Mouse (Mus musculus) hindbrain, embryonic 16.5 days (tissue): Measurements from ENCODE around the gene Dram2. TPM values are rescaled to one million over a fixed set of nuclear protein-coding genes. Genes with fewer than 3 reads are reported as not detected.

Experiments used
- ATAC-seq: fragments of 200-750 bp; cut with Nextera tagmentation; 2 replicates; pipeline ENCODE4 v1.8.0; 2017; ENCODE audit warnings: moderate TSS enrichment, moderate library complexity
- H3K27ac ChIP-seq: fragments of 300-500 bp; sonication (generic); 2 replicates; pipeline ENCODE4 v1.5.1; 2014; ENCODE audit warnings: low read depth, mild to moderate bottlenecking, control low read depth, low read length, moderate library complexity
- H3K27me3 ChIP-seq: fragments of 300-500 bp; sonication (generic); replicated peaks from 2 replicates; pipeline ENCODE4 v1.6.1; 2014; ENCODE audit warnings: low read length; ENCODE audit not compliant: control insufficient read depth, insufficient read depth
- H3K36me3 ChIP-seq: fragments of 300-500 bp; sonication (generic); 2 replicates; pipeline ENCODE4 v1.6.1; 2014; ENCODE audit warnings: mild to moderate bottlenecking, low read length, moderate library complexity, mixed read lengths; ENCODE audit not compliant: control insufficient read depth, insufficient read depth
- H3K4me1 ChIP-seq: fragments of 300-500 bp; sonication (generic); 2 replicates; pipeline ENCODE4 v1.6.1; 2014; ENCODE audit warnings: low read depth, low read length; ENCODE audit not compliant: control insufficient read depth, insufficient read depth
- H3K4me2 ChIP-seq: fragments of 300-500 bp; sonication (generic); 2 replicates; pipeline ENCODE4 v1.6.1; 2014; ENCODE audit warnings: mild to moderate bottlenecking, low read length, control low read depth, moderate library complexity
- H3K4me3 ChIP-seq: fragments of 300-500 bp; sonication (generic); 2 replicates; pipeline ENCODE4 v1.5.1; 2014; ENCODE audit warnings: mild to moderate bottlenecking, low read length, control low read depth, moderate library complexity
- H3K9ac ChIP-seq: fragments of 300-500 bp; sonication (generic); 2 replicates; pipeline ENCODE4 v1.6.1; 2014; ENCODE audit warnings: low read depth, mild to moderate bottlenecking, control low read depth, low read length, moderate library complexity
- H3K9me3 ChIP-seq: fragments of 300-500 bp; sonication (generic); 2 replicates; pipeline ENCODE4 v1.6.1; 2014; ENCODE audit warnings: mild to moderate bottlenecking, low read length, moderate library complexity; ENCODE audit not compliant: control insufficient read depth
- WGBS: fragments of 180-500 bp; shearing (Covaris S2); extraction: QIAGEN DNeasy Blood & Tissue Kit; methylation state at CpG from one replicate; pipeline ENCODE4 v1.1.7; 2014; 5-methylcytosine and 5-hydroxymethylcytosine counted together
- polyA plus RNA-seq: library from polyadenylated mRNA; unstranded; fragments of >200 nt; fragmentation: Nextera tagmentation; extraction: Ambion mirVana; gene quantifications from 2 replicates; pipeline ENCODE4 v1.2.1, GENCODE M21; 2015

Gene Dram2
- polyA plus RNA-seq: 65.5 and 72.5 TPM in 2 replicates

GRCm38 (mm10) chr3:106547171-106547923, at the start of gene Dram2, which contains the start of gene Cept1:
TSS of gene Dram2 (plus strand) at chr3:106547798.
TSS of gene Cept1 (minus strand) at chr3:106547802.
- under 1% methylated on average over 61 of the region's 63 CpGs for WGBS
- peak within 1 kb of the TSS; percentile 97 for H3K27ac ChIP-seq
- H3K36me3 ChIP-seq: no peaks in the 10 kb centered on the region
- peaks cover 10% of the 10 kb centered on the region for H3K4me1 ChIP-seq
- peak within 1 kb of the TSS; percentile 78 for H3K4me2 ChIP-seq
- ATAC-seq: peak; percentile 98
- no peaks in the 10 kb centered on the region for H3K27me3 ChIP-seq
- H3K4me3 ChIP-seq: peak within 1 kb of the TSS; percentile 62
- peak within 1 kb of the TSS; percentile 75 for H3K9ac ChIP-seq
- no peaks in the 10 kb centered on the region for H3K9me3 ChIP-seq

- H3K36me3 ChIP-seq: peaks cover 4% of the 10 kb centered on the region; the same call in 1 of the 2 replicates
- no peaks in the 10 kb centered on the region for H3K9me3 ChIP-seq
- no peak for ATAC-seq
- WGBS: 95% methylated on average over 2 of the region's 2 CpGs
- no peak overlapping the region for H3K4me3 ChIP-seq
- no peak overlapping the region for H3K27ac ChIP-seq
- H3K4me1 ChIP-seq: no peaks in the 10 kb centered on the region
- H3K9ac ChIP-seq: no peak overlapping the region
- no peaks in the 10 kb centered on the region for H3K27me3 ChIP-seq
- no peak overlapping the region for H3K4me2 ChIP-seq
Observed at GRCm38 (mm10) chr3:106500510-106500909, 47.1 kb upstream of the Dram2 start.

- Histone ChIP-seq H3K27ac (no peak overlapping the region), H3K27me3 (no peaks in the 10 kb centered on the region), H3K4me2 (no peak overlapping the region), H3K9me3 (no peaks in the 10 kb centered on the region), H3K4me3 (no peak overlapping the region), H3K36me3 (peaks cover 4% of the 10 kb centered on the region; the same call in 1 of the 2 replicates), H3K4me1 (no peaks in the 10 kb centered on the region), H3K9ac (no peak overlapping the region)
- WGBS: 99% methylated on average over 2 of the region's 2 CpGs
- ATAC-seq: no peak
Observed at GRCm38 (mm10) chr3:106502892-106503291, 44.7 kb upstream of the Dram2 start.

GRCm38 (mm10) chr3:106510669-106511068, 36.9 kb upstream of the Dram2 start:
- Histone ChIP-seq H3K27ac (no peak overlapping the region), H3K36me3 (no peaks in the 10 kb centered on the region), H3K4me2 (no peak overlapping the region), H3K27me3 (no peaks in the 10 kb centered on the region), H3K9me3 (no peaks in the 10 kb centered on the region), H3K4me1 (no peaks in the 10 kb centered on the region), H3K4me3 (no peak overlapping the region), H3K9ac (no peak overlapping the region)
- WGBS: 82% methylated on average over 1 of the region's 1 CpGs
- ATAC-seq: no peak

DNA sequence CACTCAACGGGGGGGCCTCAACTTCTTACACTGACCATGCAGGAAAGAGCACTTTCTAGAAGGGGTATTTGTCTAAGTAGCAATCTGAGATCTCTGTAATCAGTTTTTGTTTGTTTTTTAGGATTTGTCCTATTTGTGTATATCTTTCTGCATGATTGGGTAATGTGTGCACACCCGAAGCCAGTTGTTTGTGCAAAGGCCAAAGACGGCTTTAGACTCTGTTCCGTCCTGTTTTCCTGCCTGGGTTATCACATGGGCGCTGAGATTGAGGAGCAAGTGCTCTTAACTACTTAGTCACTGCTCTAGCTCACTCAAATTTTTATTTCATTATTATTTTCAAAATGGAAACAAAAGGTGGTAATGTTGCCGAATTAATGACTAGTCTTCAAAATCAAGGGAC, 32.6 kb upstream of the Dram2 start:
- Histone ChIP-seq H3K27ac (no peak overlapping the region), H3K9me3 (no peaks in the 10 kb centered on the region), H3K27me3 (no peaks in the 10 kb centered on the region), H3K4me3 (no peak overlapping the region), H3K36me3 (no peaks in the 10 kb centered on the region), H3K4me2 (no peak overlapping the region), H3K4me1 (no peaks in the 10 kb centered on the region), H3K9ac (no peak overlapping the region)
- no peak for ATAC-seq
- 94% methylated on average over 6 of the region's 6 CpGs for WGBS

DNA sequence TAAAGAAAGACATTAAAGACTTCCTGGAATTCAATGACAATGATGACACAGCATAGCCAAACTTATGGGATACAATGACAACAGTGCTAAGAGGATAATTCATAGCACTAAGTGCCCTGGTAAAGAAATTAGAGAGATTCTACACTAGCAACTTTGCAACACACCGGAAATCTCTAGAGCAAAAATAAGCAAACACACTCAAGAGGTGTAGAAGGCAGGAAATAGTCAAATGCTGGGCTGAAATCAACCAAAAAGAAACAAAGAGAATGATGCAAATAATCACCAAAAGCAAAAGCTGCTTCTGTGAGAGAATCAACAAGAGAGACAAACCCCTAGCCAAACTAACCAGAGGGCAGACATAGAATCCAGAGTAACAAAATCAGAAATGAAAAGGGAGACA, 24.9 kb upstream of the Dram2 start:
- Histone ChIP-seq H3K9ac (no peak overlapping the region), H3K36me3 (no peaks in the 10 kb centered on the region), H3K4me3 (no peak overlapping the region), H3K9me3 (no peaks in the 10 kb centered on the region), H3K4me1 (no peaks in the 10 kb centered on the region), H3K27ac (no peak overlapping the region), H3K4me2 (no peak overlapping the region), H3K27me3 (no peaks in the 10 kb centered on the region)
- no peak for ATAC-seq
- WGBS: 100% methylated on average over 1 of the region's 1 CpGs

GRCm38 (mm10) chr3:106526411-106526810, 21.2 kb upstream of the Dram2 start:
- WGBS: 88% methylated on average over 2 of the region's 2 CpGs
- Histone ChIP-seq H3K27ac (no peak overlapping the region), H3K4me2 (no peak overlapping the region), H3K4me3 (no peak overlapping the region), H3K36me3 (no peaks in the 10 kb centered on the region), H3K4me1 (no peaks in the 10 kb centered on the region), H3K27me3 (no peaks in the 10 kb centered on the region), H3K9me3 (no peaks in the 10 kb centered on the region), H3K9ac (no peak overlapping the region)
- no peak for ATAC-seq

GRCm38 (mm10) chr3:106528032-106528431, 19.6 kb upstream of the Dram2 start:
- Histone ChIP-seq H3K36me3 (no peaks in the 10 kb centered on the region), H3K27ac (no peak overlapping the region), H3K9ac (no peak overlapping the region), H3K9me3 (no peaks in the 10 kb centered on the region), H3K4me3 (no peak overlapping the region), H3K27me3 (no peaks in the 10 kb centered on the region), H3K4me2 (no peak overlapping the region), H3K4me1 (no peaks in the 10 kb centered on the region)
- 93% methylated on average over 2 of the region's 2 CpGs for WGBS
- ATAC-seq: no peak

DNA sequence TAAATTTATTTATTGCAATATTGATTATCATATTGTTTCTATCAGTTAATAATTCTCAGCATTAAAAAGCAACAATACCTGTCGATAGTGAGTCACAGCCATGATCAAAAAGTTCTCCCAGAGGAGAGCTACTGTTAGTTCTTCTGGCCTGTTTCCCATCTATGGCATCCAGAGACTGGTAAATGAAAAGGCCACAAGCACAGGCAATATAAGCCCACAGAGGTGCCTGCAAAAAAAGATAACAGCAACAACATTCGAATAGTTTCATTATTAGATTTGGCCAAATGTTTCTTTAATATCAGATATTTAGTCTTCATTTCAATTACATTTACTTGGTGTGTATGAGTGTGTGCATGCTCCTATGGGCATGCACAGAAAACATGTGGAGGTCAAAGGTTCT, 14.3 kb upstream of the Dram2 start:
- WGBS: 94% methylated on average over 2 of the region's 2 CpGs
- ATAC-seq: no peak
- H3K27me3 ChIP-seq: no peaks in the 10 kb centered on the region
- H3K4me1 ChIP-seq: no peaks in the 10 kb centered on the region
- H3K4me2 ChIP-seq: no peak overlapping the region
- H3K9me3 ChIP-seq: no peaks in the 10 kb centered on the region
- H3K36me3 ChIP-seq: peaks cover 3% of the 10 kb centered on the region; the same call in 1 of the 2 replicates
- no peak overlapping the region for H3K4me3 ChIP-seq
- H3K9ac ChIP-seq: no peak overlapping the region
- H3K27ac ChIP-seq: no peak overlapping the region
